Mouse (Mus musculus): Measurements from ENCODE around the gene Suclg1.

Gene Suclg1

GRCm38 (mm10) chr6:73311786-73312185 lies 63.6 kb downstream of the Suclg1 start:
- in situ Hi-C loops (cut with MboI, MseI): no loop called here

- in situ Hi-C loops (cut with MboI, MseI): no loop called here
These were observed 66.9 kb downstream of the Suclg1 start for GRCm38 (mm10) chr6:73314923-73315603.

- in situ Hi-C loops (cut with MboI, MseI): no loop called here
These were observed 74.1 kb downstream of the Suclg1 start for GRCm38 (mm10) chr6:73322306-73322705.

All from T-helper 17 cell (primary cell).